Mouse (Mus musculus) Muller cell, postnatal 12 days (primary cell): ENCODE data around the gene Phf23.

Experiments
- DNase-seq: peaks from one replicate; pipeline ENCODE4 v3.0.0-alpha.2; 2015; ENCODE audit errors: inconsistent ontology term

Phf23 gene

DNA sequence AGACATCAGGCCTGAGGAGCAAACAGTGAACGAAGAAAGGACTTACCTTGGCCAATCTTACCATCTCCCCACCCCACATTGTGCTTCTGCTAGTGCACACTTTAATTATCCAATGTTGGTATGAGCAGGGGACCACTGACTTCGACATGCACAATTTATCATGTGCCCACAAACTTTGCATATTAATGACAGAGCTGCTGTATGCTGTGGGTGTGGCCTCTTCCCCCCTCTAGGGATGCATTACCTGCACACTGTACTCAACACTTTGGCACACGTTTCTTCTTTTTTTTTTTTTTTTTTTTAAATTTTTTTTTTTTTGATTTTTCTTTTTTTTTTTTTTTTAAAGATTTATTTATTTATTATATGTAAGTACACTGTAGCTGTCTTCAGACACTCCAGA, 24.8 kb upstream of the Phf23 start:
- DNase-seq = no peak

DNA sequence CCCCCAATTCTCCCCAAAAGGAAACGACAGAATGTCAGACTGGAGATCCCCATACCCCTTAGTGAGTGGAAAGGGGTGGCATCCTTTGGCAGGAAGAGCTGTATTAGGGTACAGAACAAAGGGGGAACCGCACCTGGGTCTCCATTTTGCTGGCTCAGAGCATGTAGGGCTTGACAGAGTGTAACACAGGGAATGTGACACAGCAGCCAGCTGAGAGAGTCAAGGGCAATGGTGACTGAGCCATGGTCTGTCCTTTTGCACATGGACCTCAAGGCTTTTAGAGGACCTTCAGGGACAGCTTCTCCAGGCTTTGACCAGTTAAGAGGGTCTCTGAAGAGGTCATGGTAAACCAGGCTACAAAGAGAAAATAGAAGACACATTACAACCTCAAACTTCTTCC, 20.7 kb upstream of the Phf23 start:
- DNase-seq = no peak

DNA sequence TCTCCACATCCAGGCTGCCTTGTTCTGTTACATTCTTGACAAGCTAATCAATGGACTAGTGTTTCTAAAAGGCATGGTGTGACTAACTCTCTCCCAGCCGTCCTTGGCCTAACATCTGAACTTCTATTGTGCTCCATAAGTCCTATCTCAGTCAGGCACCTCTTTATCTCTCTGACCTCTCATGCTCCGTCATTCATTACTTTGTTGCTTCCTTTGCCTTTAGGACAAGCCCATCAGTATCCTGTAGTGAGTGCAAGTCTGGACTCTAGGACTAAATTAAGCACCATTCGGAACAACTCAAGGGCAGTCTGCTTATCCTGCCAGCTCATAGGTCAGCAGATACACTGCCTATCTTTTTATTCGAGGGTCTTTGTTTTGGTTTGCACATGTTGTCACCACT, 19.3 kb upstream of the Phf23 start:
- DNase-seq = no peak

DNA sequence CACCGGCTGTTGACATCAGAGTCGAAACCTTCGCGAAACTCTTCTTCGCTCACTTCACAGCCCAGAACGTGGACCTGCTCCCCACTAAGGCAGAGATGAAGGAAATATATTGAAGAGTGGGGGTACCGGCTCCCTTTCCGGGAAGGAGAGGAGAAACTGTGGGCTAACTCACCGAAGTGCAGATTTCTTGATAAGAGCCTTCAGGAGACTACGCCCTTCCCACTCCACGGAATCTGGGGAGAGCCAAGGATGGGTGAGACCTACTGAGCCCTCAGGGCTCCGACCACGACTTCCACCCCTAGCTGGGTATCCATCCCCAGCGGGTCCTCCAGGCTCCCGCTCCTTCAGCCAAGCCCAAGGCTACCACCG, 15.8 kb upstream of the Phf23 start:
- no peak for DNase-seq

DNA sequence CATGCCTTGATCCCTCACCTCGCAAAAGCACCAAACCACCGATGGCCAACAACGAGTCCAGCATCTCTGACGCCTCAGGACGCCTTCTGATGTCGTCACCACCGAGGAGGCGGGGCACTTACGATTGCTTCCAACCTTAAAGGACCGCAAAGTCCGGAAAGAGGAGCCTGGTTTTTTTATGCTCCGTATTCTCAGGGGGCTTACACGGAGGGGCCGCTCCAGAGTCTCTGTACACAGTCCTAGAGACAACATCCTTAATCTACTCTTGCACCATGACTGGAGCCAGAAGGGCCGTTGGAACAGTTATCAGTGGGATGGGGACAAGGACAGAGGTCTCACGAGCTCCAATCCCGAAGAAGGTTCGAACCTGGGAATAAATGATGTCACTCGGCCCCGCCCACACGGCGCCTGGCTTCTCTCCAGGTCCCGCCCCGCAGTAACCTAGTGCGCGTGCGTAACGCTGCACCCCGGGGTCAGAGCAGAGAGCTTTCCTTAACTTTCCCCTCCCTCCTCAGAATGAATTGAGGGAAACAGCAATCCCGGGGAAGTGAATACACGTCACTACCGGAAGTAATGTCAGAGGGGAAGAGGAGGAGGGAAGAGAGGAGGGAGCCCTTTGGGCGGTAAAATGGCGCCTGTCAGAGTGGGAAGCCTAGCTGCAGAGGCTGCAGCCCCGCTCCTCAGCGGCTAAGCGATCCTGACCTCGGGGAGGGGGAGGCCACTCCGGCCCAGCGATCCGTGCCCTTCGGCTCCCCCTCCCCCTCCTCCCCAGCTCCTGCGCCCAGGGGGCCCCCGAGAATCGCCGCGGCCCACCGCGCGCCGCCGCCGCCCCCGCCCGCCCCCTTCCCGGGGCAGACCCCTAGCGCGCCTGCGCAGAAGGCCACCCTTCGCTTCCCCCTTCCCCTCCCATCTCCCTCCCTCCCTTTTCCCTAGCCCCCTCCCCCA, 15.1 kb upstream of the Phf23 start:
- DNase-seq = peak; percentile 100

DNA sequence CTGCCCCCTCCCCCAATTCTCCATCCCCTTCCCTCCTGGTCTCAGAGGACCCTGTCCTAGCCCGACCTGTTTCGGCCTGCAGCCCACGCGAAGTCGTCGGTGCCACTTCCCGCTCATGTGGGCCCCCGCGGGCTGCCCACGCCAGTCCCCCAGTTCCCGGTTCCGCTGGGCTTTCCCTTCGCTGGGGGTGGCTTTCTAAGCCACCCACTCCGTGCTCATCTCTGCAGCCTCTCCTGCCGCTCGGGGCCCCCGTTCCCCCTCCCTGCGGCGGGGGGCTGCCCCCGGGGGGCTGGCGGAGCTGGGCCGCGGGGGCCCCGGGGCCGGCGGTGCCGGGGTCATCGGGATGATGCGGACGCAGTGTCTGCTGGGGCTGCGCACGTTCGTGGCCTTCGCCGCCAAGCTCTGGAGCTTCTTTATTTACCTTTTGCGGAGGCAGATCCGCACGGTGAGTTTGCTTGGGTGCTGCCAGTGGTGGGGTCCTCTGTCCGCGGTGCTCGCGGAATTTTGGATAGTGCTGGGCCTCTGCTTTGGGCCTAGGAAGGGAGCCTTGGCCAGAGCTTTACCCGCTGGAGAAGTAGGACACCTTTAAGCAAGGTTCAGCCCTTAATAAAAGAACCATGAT, 14.3 kb upstream of the Phf23 start, which contains the start of gene Ctdnep1:
Gene Ctdnep1, plus strand, starts transcription at position 16 of the 622 bp plus-strand sequence.
- DNase-seq = peak; percentile 27

DNA sequence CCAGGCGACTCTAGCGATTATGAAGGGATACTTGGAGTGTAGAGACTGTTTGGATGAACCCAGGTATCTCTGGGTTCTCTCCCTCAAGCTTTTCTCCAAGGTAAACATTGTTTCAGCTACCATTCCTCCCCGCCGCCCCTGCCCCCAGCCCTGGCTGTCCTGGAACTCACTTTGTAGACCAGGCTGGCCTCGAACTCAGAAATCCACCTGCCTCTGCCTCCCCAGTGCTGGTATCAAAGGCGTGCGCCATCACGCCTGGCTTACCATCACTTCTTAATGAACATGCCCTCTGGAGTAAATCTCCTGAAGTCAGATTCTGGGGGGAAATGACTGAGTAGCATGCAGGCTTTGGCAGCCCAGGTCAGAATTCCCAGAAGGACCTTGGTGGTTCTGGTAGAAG, 13.4 kb upstream of the Phf23 start, which contains the start of gene Elp5:
Gene Elp5, minus strand, starts transcription at position 293 of the 400 bp plus-strand sequence.
- no peak for DNase-seq

DNA sequence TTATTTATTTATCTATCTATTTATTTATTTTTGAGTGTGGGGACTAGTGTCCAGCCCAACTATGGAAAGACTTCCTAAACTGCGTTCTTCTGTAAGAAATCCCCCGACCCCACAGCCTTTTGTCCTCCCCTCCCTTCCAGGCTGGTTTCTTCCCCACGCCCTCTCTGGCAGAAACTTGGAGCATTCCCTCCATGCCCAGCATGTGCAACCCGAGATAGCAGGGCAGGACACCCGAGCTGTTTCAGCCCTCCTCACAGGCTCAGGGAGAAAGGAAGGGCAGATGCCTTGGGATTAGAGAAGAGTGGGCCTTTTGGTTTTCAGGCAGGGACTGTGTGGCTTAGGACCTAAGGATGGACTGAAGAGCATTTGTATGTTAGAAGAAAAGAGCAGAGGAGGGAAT, 12.7 kb upstream of the Phf23 start:
- no peak for DNase-seq

DNA sequence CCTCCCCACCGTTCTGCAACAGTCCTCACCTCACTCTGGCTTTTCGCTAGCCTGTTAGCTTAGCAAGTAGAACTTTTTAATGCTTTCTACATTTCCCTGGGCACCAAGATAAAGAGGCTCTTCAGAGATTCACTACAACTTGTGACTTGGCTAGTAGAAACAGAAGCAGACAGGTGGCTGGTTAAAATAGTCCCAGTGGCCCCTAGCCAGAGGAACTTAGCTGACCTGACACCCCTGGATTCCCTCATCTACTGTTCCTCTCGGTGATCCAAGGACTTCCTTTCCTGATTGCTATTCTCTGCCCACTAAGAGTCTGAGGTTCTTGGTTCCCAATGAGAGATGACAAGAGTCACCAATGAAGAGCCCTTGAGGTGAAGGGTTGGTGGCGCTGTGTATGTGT, 12.2 kb upstream of the Phf23 start:
- no peak for DNase-seq

DNA sequence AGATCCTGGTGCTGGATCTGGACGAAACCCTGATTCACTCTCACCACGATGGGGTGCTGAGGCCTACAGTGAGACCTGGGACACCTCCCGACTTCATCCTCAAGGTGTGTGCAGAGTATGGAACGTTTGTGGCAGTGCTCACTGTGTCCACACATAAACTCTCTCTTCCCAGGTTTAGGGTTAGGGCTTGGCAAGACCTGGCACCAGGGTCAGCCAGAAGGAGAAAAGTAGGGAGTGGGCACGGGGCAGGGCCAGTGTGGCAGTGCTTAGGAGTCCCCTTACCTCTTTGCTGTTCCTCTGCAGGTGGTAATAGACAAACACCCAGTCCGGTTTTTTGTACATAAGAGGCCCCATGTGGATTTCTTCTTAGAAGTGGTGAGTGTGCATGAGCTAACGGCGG, 11.1 kb upstream of the Phf23 start:
- DNase-seq = no peak

DNA sequence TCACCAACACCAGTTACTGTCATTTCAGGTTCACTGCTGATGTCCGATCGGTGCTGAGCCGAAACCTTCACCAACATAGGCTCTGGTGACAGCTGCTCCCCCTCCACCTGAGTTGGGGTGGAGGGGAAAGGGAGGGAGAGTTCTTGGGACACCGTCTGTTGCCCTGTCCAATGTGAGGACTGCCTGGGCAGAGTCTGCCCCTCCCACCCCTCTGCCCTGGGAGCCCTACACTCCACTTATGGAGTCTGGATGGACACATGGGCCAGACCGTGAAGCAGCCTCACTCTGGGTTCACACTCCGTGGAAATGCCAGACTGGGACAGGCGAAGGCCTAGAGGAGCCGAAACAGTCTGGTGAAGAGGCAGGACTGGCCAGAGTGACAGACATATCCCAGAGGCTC, 5.6 kb upstream of the Phf23 start:
- DNase-seq = no peak

DNA sequence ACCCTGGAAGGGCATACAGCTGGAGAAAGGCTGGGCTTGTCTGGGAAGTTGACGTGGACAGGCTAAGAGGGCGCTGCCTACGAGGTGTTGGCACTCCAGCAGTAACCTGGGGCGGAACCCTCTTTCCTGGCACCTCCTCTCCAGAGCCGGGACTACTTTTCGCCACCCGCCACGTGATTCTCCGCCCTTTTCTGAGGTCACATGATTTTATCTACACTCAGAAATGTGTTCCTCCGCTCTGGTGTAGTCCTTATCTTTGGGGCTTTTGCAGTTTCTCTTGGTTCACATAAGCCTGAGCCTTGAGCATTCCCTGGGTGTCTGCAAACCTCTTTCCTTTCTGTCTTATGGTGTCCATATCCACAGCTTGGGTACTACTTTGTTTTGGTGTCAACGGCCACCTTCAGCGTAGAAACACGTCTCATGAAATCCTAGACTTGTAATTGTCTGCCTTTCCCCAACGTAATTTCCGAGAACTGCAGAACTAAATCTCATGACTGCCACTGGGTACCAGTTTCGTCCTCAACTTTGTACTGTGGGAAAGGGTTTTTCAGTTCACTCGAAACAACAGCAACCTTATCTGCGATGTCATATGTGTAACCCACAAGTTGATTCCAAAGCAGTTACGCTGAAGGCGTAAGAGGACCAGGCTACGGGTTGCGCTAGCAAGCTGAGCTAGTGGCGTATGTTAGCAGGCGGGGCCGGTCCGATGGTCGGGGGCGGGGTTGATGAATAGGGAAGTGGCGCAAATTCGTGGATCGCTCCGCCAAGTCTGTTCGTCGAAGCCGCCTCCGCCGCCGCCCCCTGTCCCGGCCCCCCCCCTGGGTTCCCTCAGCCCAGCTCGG, 4.5 kb upstream of the Phf23 start, which contains the start of gene Gabarap:
Gene Gabarap, plus strand, starts transcription at position 294 of the 842 bp plus-strand sequence.
- DNase-seq = peak; percentile 98

DNA sequence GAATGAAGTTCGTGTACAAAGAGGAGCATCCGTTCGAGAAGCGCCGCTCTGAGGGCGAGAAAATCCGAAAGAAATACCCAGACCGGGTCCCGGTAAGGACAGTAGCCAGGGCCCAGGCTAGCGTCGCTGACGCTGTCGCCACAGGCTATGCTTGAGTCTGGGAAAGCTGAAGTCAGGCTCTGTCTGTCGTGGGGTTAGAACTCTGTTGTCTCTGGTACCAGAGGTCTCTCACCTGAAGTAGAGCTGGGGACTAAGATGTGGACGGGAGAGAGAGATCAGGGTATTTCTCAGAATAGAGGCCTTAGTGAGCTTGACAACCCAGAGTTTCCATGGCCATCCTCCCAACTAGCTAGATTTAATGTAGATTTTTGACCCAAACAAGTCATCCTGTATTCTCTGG, 3.9 kb upstream of the Phf23 start:
- no peak for DNase-seq

DNA sequence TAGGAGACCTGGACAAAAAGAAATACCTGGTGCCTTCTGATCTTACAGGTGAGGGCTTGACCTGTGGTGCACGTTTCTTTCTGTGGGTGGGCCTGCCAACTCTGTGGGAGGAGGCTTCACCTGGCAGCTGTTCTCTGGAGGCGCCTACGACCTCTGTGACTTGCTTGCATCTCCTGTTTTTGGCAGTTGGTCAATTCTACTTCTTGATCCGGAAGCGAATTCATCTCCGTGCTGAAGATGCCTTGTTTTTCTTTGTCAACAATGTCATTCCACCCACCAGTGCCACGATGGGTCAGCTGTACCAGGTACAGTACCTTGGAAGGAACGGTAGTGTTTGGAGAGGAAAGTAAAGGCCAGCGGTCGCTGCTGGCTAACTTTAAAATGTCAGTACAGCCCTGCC, 3.2 kb upstream of the Phf23 start:
- DNase-seq = no peak

DNA sequence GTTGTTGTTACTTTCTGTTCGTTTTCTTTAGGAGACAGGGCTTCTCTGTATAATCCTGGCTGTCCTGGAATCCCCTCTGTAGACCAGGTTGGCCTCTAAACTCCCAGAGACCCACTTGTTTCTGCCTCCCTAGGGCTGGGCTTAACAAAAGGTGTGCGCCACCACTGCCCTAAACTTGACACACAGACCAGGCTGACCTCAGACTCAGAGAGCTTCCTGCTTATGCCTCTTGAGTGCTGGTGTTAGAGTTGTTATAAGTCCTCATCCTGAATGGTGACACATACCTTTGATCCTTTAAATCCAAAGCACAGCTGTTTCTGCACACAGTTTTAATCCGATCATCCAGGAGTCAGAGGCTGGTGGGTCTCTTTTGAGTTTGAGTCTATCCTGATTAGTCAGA, 2.6 kb upstream of the Phf23 start:
- DNase-seq = no peak

DNA sequence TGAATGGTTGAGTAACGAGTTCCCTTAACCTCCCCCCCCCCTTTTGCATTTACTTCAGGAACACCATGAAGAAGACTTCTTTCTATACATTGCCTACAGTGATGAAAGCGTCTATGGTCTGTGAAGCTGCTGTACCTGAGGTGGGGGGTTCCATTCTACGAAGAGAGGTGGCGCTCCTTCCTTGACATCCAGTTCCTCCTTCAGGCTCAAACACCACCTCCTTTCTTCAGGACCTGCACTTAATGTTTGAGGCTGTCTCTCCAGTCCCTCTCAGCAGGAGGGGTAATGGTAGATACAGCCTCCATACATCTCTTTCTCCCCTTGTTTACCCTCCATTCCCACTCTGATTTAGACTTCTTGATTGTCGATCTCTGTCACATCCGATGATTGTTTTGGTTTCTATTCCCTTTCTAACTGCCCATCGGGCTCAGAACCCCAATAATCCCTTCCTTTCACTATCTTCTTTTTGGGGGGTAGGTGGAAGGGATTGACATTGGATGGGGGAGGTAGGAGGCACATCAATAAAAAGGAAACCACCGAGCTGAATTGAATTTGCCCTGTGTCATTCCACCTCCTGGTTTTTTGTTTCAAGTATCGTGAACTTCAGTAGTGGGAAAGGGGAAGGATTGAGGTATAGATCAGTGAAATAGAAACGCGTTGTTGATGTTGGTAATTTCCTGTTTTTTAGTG, 1.0 kb upstream of the Phf23 start:
- no peak for DNase-seq

DNA sequence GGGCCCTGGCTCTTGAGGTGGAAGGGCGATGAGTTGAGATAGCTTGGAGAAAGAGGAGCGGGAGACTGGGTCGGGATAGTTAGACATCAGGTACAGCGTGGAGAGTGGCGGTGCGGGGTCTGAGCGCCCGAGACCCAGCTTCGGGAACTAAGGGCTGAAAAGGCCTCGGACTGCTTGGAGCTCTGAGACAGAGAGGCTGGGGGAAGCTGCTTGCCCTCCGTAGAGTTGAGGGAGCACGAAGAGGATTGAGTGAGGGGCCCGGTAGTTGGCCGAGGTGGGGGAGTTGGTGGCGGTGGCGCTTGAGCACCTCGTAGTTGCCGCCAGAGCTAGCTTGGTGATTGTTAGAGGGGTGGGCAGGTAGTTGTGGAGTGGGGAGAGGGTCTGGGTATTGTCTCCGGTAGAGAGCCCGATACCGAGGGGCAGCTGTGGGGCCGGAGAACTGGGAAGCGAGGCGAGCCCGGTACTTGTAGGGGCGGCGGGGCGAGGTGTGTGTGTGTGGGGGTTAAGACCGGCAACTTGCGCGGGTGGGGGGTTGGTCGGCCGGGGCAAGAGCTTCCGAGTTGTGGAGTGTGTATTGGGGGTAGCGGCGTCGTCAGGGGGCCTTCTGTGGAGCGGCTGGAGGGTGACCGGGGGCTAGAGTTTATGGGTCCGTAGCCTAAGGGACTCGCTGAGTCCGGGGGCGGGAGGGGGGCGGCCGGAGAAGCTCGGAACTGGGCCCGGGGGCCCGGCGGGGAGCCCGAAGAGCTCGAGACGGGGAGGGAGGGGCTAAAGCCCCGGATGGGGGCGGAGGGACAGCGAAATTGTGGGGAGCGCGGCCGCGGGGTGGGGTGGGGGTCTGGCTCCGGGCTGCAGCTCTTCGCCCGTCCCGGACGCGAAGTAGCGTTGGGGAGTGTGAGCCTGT, 834 bp downstream of the Phf23 start:
- DNase-seq = peak; percentile 88

DNA sequence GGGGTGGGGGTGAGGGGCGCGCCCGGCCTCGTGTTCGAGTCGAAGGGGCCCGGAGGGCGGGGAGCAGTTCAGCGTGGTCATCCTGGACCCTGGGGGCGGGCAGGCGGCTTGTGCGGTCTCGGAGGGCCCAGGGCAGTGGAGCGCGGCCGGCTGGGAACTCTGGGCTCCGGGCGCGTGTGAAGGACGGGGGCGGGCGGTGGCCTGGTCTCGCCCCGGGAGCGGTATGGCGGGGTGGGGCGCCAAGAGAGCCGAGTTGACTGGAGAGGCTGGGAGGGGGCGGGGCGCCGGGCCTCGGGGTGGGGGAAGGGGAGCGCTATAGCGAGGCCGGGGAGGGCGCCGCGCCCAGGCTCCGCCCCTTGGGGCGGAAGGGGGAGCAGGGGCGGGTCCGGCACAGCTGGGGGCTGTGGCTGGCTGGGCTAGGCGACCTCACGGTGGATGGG, 1.5 kb downstream of the Phf23 start:
- DNase-seq = peak; percentile 94

DNA sequence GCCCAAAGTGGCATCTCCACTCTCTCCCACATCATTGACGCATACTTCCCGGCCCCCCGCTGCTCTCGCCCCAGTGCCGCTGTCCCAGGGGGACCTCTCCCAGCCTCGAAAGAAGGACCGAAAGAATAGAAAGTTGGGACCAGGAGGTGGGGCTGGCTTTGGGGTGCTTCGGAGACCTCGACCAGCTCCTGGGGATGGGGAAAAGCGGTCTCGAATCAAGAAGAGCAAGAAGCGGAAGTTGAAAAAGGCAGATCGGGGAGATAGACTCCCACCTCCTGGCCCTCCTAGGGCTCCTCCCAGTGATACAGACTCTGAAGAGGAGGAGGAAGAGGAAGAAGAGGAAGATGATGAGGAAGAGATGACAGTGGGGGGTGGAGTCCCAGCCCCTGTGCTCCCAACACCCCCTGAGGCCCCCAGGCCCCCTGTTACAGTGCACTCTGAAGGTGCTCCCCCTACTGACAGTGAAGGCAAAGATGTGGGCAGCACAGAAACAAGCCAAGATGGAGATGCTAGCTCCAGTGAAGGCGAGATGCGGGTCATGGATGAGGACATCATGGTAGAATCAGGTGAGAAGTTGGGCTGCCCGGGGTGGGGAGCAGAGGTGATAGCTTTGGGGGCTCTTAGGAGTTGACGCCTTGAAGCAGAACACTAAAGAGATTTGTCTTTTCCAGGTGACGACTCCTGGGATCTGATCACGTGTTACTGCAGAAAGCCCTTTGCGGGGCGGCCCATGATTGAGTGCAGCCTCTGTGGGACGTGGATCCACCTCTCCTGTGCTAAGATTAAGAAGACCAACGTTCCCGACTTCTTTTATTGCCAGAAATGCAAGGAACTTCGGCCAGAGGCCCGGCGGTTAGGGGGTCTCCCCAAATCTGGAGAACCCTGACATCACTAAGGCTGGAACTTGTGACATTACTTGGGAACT, 3.3 kb downstream of the Phf23 start:
- DNase-seq = no peak
